ENCODE assay signal across 23 mouse cellular contexts in genomic region chr15:86171316-86171715, GRCm38 (mm10). TPM values are rescaled to one million over a fixed set of nuclear protein-coding genes. Genes with fewer than 3 reads are reported as not detected.
A peak's percentile ranks its signal among the peaks of the same experiment; 100 is the strongest.
DNase-seq lines count a peak whose midpoint lies in the region; ATAC-seq and TF ChIP-seq lines count a peak whose summit lies in the region.
"Had no signal": no experiment of that assay in that cellular context is flagged by ENCODE, and none has a peak within 500 bp of the region (broad histone marks: within the 10 kb centered on the region; RNA-seq: fewer than 3 reads in every experiment).

No protein-coding gene starts in this region.

- no peaks in the 10 kb centered on the region for H3K27me3 ChIP-seq in heart, adult 2 months (ENCODE audit: control insufficient read depth, insufficient read depth, low read length)
- no peaks in the 10 kb centered on the region for H3K27me3 ChIP-seq in kidney, embryonic 15.5 days
- H3K27me3 ChIP-seq in hindbrain, embryonic 14.5 days (ENCODE audit: control insufficient read depth, insufficient read depth, low read length): no peaks in the 10 kb centered on the region
- H3K27me3 ChIP-seq: embryonic facial prominence, embryonic 15.5 days; forebrain, embryonic 15.5 days; hindbrain, embryonic 15.5 days; midbrain, embryonic 15.5 days; neural tube, embryonic 12.5 days had no signal

- WGBS in heart, adult 2 months: 82% methylated on average over 12 of the region's 12 CpGs
- 52% methylated on average over 12 of the region's 12 CpGs for WGBS in kidney, embryonic 15.5 days
- 94% methylated on average over 12 of the region's 12 CpGs for WGBS in macrophage (ENCODE audit: missing documents)
- 83% methylated on average over 12 of the region's 12 CpGs for WGBS in hindbrain, embryonic 14.5 days

- H3K79me2 ChIP-seq in heart, adult 2 months (replicated peaks; ENCODE audit: control insufficient read depth, insufficient read depth, low read length): peaks cover 4% of the 10 kb centered on the region; the same call in 1 of the 2 replicates
- peaks cover 99% of the 10 kb centered on the region for H3K79me2 ChIP-seq in macrophage (ENCODE audit: inconsistent target)

- no peak for ATAC-seq in kidney, embryonic 15.5 days (replicated peaks; ENCODE audit: low FRiP score)
- ATAC-seq in hindbrain, embryonic 14.5 days (ENCODE audit: low FRiP score): no peak
- ATAC-seq in erythroblast, adult 5-6 weeks (replicated peaks; ENCODE audit: low FRiP score, poor library complexity, severe bottlenecking): no peak
- ATAC-seq: forebrain, embryonic 15.5 days; midbrain, embryonic 15.5 days had no signal

- no peak overlapping the region for H3K4me2 ChIP-seq in kidney, embryonic 15.5 days
- H3K4me2 ChIP-seq in hindbrain, embryonic 14.5 days (replicated peaks): no peak overlapping the region
- H3K4me2 ChIP-seq: embryonic facial prominence, embryonic 15.5 days; forebrain, embryonic 15.5 days; hindbrain, embryonic 15.5 days; lung, embryonic 14.5 days; midbrain, embryonic 15.5 days; neural tube, embryonic 12.5 days had no signal

- peak in 1 of 2 experiments; percentile 18 for DNase-seq in heart, adult 2 months
- no peak for DNase-seq in heart, postnatal 14 days
- no peak for DNase-seq in kidney, adult 9 months
- DNase-seq in thymus, postnatal 25 days: peak; percentile 67
- DNase-seq in hindbrain, embryonic 14.5 days (ENCODE audit: low spot score): no peak
- DNase-seq: adrenal gland, postnatal 10 days; cerebellum, adult 9-10 months; gastrocnemius, postnatal 10 days; kidney, adult 8-10 months; kidney, postnatal 4 days; layer of hippocampus, adult 9-11 months; lung, embryonic 14.5 days; right cerebral cortex, postnatal 4 days had no signal

- no peak for TF ChIP-seq CTCF in heart, adult 2 months (IDR thresholded peaks at IDR 0.05)

- no peaks in the 10 kb centered on the region for H3K9me3 ChIP-seq in kidney, embryonic 15.5 days (replicated peaks)
- H3K9me3 ChIP-seq in hindbrain, embryonic 14.5 days (ENCODE audit: control insufficient read depth, low read length): no peaks in the 10 kb centered on the region
- H3K9me3 ChIP-seq: embryonic facial prominence, embryonic 15.5 days; forebrain, embryonic 15.5 days; hindbrain, embryonic 15.5 days; midbrain, embryonic 15.5 days; neural tube, embryonic 12.5 days had no signal

- H3K27ac ChIP-seq in heart, adult 2 months: peak overlapping the region; percentile 54
- peak overlapping the region; percentile 43; the same call in 1 of the 2 replicates for H3K27ac ChIP-seq in kidney, embryonic 15.5 days
- peak overlapping the region; percentile 100 for H3K27ac ChIP-seq in macrophage
- no peak overlapping the region for H3K27ac ChIP-seq in hindbrain, embryonic 14.5 days
- H3K27ac ChIP-seq: embryonic facial prominence, embryonic 15.5 days; forebrain, embryonic 15.5 days; hindbrain, embryonic 15.5 days; left cerebral cortex, adult 2 months; liver, embryonic 14.5 days; midbrain, embryonic 15.5 days; neural tube, embryonic 12.5 days had no signal

- intact Hi-C loops in heart, adult 2 months (cut with DNase I): no loop called here
- intact Hi-C loops in heart, postnatal 14 days (cut with DNase I): loop anchor here (5.0 kb wide), 1 partner anchor 41 kb away; the partner anchor contains the start of gene Tbc1d22a

- H3K4me1 ChIP-seq in heart, adult 2 months (ENCODE audit: control insufficient read depth, insufficient read depth, low read length): peaks cover 41% of the 10 kb centered on the region
- H3K4me1 ChIP-seq in kidney, embryonic 15.5 days: peaks cover 70% of the 10 kb centered on the region
- peaks cover 13% of the 10 kb centered on the region for H3K4me1 ChIP-seq in hindbrain, embryonic 14.5 days (replicated peaks; ENCODE audit: control insufficient read depth, insufficient read depth, low read length)

- H3K9ac ChIP-seq in heart, adult 2 months (ENCODE audit: low read depth, low read length): no peak overlapping the region
- H3K9ac ChIP-seq in kidney, embryonic 15.5 days: no peak overlapping the region
- no peak overlapping the region for H3K9ac ChIP-seq in hindbrain, embryonic 14.5 days
- H3K9ac ChIP-seq: embryonic facial prominence, embryonic 15.5 days; forebrain, embryonic 15.5 days; hindbrain, embryonic 15.5 days; liver, embryonic 14.5 days; lung, embryonic 14.5 days; midbrain, embryonic 15.5 days; neural tube, embryonic 12.5 days had no signal

- TF ChIP-seq POLR2A in heart, adult 2 months (IDR thresholded peaks at IDR 0.05; ENCODE audit: insufficient read depth, low read depth, low read length): no peak

- TF ChIP-seq EP300 in heart, adult 2 months (IDR thresholded peaks at IDR 0.05; ENCODE audit: insufficient read depth, low read depth, low read length): no peak

- no peak overlapping the region for H3K4me3 ChIP-seq in heart, adult 2 months
- H3K4me3 ChIP-seq in kidney, embryonic 15.5 days (replicated peaks): no peak overlapping the region
- no peak overlapping the region for H3K4me3 ChIP-seq in macrophage (ENCODE audit: inconsistent target)
- H3K4me3 ChIP-seq in hindbrain, embryonic 14.5 days (replicated peaks; ENCODE audit: low read length): no peak overlapping the region
- H3K4me3 ChIP-seq: embryonic facial prominence, embryonic 15.5 days; forebrain, embryonic 15.5 days; hindbrain, embryonic 15.5 days; left cerebral cortex, adult 2 months; midbrain, embryonic 15.5 days; neural tube, embryonic 12.5 days had no signal

- no peaks in the 10 kb centered on the region; the same call in 1 of the 2 replicates for H3K36me3 ChIP-seq in heart, adult 2 months (ENCODE audit: control insufficient read depth, insufficient read depth, low read length)
- H3K36me3 ChIP-seq in kidney, embryonic 15.5 days: no peaks in the 10 kb centered on the region
- H3K36me3 ChIP-seq in macrophage (ENCODE audit: inconsistent target): no peaks in the 10 kb centered on the region; the same call in 1 of the 2 replicates
- no peaks in the 10 kb centered on the region for H3K36me3 ChIP-seq in hindbrain, embryonic 14.5 days (replicated peaks; ENCODE audit: control insufficient read depth, insufficient read depth)
- H3K36me3 ChIP-seq: embryonic facial prominence, embryonic 15.5 days; forebrain, embryonic 15.5 days; hindbrain, embryonic 15.5 days; midbrain, embryonic 15.5 days; neural tube, embryonic 12.5 days had no signal

RNA-seq across cellular contexts. Expression of gene Cerk, which starts 14.6 kb away (rescaled TPM):
- 10 to 100 TPM; 30.4 to 33.5 TPM for total RNA-seq in heart, adult 2 months (2021)
- 26.0 and 38.0 TPM in 2 replicates for polyA plus RNA-seq in heart, adult 2 months (2012; rRNA removed)
- total RNA-seq in heart, postnatal 14 days (2021): 10 to 100 TPM; 32.8 to 39.2 TPM
- 12.1 and 12.4 TPM in 2 replicates for polyA plus RNA-seq in kidney, embryonic 15.5 days (2015; fragmentation: Nextera tagmentation; extraction: Ambion mirVana)
- total RNA-seq in macrophage (2018; cell fraction: chromatin; rRNA removed): 100 to 1,000 TPM in 22 of 26 experiments, 10 to 100 TPM in 4; 29.9 to 512 (median 265) TPM
- total RNA-seq in macrophage (2018; cell fraction: cytosol; rRNA removed): 100 to 1,000 TPM in 23 of 26 experiments, 10 to 100 TPM in 3; 62.0 to 216 (median 136) TPM
- 100 to 1,000 TPM in 22 of 26 experiments, 10 to 100 TPM in 4; 50.0 to 412 (median 210) TPM for total RNA-seq in macrophage (2018; cell fraction: nucleus; rRNA removed)
- polyA plus RNA-seq in macrophage (2018): 118 to 148 TPM (median 141 TPM) in 3 replicates
- 28.3 and 31.1 TPM in 2 replicates for polyA plus RNA-seq in hindbrain, embryonic 14.5 days (2014; fragmentation: Nextera tagmentation; extraction: Ambion mirVana)
- total RNA-seq in erythroblast, adult 5-6 weeks (2015; ENCODE audit: low replicate concordance): 7.1 and 7.9 TPM in 2 replicates
- total RNA-seq in erythroblast, adult 5-6 weeks (2017; ENCODE audit: low replicate concordance): 7.9 and 9.8 TPM in 2 replicates

RNA-seq across cellular contexts. Expression of gene Tbc1d22a, which starts 42.9 kb away (rescaled TPM):
- total RNA-seq in heart, adult 2 months (2021): 10 to 100 TPM; 21.8 to 25.6 TPM
- polyA plus RNA-seq in heart, adult 2 months (2012; rRNA removed): 23.2 and 30.1 TPM in 2 replicates
- 10 to 100 TPM; 18.6 to 21.1 TPM for total RNA-seq in heart, postnatal 14 days (2021)
- 13.1 and 13.8 TPM in 2 replicates for polyA plus RNA-seq in kidney, embryonic 15.5 days (2015; fragmentation: Nextera tagmentation; extraction: Ambion mirVana)
- total RNA-seq in macrophage (2018; cell fraction: chromatin; rRNA removed): 100 to 1,000 TPM in 22 of 26 experiments, 10 to 100 TPM in 4; 49.2 to 243 (median 149) TPM
- 10 to 100 TPM; 47.8 to 85.0 (median 62.8) TPM for total RNA-seq in macrophage (2018; cell fraction: cytosol; rRNA removed)
- 100 to 1,000 TPM in 11 of 26 experiments, 10 to 100 TPM in 15; 41.2 to 234 (median 79.2) TPM for total RNA-seq in macrophage (2018; cell fraction: nucleus; rRNA removed)
- polyA plus RNA-seq in macrophage (2018): 49.5 to 60.9 TPM (median 57.9 TPM) in 3 replicates
- 9.9 and 10.7 TPM in 2 replicates for polyA plus RNA-seq in hindbrain, embryonic 14.5 days (2014; fragmentation: Nextera tagmentation; extraction: Ambion mirVana)
- 2.5 and 3.5 TPM in 2 replicates for total RNA-seq in erythroblast, adult 5-6 weeks (2015; ENCODE audit: low replicate concordance)
- total RNA-seq in erythroblast, adult 5-6 weeks (2017; ENCODE audit: low replicate concordance): 7.4 and 7.8 TPM in 2 replicates
